Mouse (Mus musculus) cerebellum, postnatal 36 days (tissue): Measurements from ENCODE around the gene Slc2a6.

Experiments used
- DNase-seq, 2 experiments: peaks; one replicate each; pipeline ENCODE4 v3.0.0; 2021 to 2022; ENCODE audit warnings: mixed read lengths in 2 of 2

Slc2a6 gene

GRCm38 (mm10) chr2:27032361-27032760, 4.6 kb upstream of the Slc2a6 start:
- DNase-seq: no peak

DNA sequence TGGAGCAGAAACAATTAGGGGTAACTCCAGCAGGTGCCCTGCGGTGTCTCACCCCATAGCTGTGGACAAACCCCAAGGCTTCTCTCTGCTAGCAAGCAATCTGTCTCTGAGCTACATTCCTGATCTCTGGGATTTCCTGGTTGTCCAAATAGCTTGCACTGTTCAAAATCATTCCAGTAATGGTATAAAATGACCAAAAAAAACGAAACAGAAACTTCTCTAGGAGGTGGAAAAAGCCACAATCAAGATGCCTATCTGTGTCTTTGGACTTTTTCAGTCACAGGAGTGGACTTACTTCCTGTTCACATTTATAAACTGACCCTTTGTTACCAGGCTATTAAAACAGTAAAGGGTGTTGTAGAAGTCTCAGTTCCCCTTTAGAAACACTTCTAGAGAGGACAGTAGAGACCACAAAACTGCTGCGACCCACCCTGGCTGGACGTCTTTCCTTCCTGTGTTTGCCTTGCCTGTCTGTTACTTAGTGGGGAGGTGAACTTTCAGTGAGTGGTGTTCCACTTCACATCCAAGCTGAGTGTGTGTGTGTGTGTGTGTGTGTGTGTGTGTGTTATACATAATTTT, 728 bp upstream of the Slc2a6 start:
- DNase-seq: no peak

DNA sequence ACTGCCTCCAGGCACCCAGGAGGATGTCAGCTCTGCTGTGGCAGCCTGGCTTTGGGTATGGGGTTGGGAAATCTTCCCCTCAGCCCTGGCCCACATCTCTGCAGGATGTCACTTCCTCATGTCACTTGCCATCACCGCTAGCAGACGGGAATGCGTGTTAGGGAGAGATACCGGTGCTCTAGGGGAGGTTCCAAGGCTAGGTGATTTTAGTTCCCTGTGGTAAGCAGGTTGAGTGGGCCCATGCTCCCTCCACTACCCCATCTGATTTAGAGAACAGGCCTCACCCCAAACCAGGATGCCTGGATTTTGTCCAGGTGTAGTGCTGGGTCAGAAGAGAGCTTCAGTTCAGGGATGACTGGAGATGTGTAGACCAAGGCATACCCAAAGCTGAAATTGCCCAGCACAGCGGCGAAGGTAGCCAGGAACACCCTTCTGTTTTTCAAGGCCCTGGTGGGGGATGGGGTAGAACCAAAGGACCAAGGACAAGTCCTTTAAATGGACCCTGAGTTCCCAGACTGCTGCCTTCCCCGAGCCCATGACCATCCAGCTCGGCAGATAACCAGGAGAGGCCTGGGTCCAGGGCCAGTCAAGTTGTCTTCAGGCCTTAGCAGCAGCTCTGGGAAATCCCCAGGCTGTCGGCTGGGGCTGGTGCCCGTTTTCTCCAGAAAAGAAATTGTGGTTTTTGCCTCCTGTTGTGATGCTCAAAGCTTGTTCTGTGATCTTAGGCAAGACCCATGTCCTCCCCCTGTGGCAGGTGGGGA, 761 bp downstream of the Slc2a6 start:
- peak in 1 of 2 experiments; percentile 38 for DNase-seq

GRCm38 (mm10) chr2:27026332-27026731, 1.5 kb downstream of the Slc2a6 start:
- no peak for DNase-seq

GRCm38 (mm10) chr2:27025545-27025944, 2.3 kb downstream of the Slc2a6 start:
- DNase-seq: no peak

- peak in 1 of 2 experiments; percentile 13 for DNase-seq
Measured at GRCm38 (mm10) chr2:27024136-27024535, 3.7 kb downstream of the Slc2a6 start.

DNA sequence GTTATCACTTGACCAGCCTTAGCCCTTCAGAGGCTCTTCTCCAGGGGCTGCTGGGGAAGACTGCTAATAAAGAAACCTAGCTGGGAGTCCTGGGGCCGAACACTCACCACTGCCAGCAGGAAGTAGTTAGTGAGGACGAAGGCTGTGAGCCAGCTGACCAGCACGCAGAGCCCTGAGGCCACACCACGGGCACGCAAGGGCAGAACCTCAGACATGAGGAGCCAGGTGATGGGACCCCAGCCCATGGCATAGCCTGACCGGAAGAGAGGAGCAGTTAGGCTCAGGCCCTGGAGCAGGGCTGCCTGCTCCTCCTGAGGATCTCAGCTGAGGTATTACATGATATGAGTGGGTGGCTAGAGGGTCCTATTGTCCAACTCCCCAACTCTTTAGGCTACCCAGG, 5.2 kb downstream of the Slc2a6 start:
- no peak for DNase-seq

GRCm38 (mm10) chr2:27021103-27021502, 6.7 kb downstream of the Slc2a6 start:
- DNase-seq: no peak

DNA sequence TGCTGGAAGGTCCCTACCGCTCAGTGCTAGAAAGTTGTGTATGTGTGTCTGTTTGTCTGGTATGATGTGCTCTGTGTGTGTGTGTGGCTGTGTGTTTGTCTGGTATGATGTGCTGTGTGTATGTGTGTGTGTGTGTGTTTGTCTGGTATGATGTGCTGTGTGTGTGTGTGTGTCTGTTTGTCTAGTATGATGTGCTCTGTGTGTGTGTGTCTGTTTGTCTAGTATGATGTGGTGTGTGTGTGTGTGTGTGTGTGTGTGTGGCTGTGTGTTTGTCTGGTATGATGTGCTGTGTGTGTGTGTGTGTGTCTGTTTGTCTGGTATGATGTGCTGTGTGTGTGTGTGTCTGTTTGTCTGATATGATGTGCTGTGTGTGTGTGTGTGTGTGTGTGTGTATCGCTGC, 8.3 kb downstream of the Slc2a6 start:
- DNase-seq: no peak

DNA sequence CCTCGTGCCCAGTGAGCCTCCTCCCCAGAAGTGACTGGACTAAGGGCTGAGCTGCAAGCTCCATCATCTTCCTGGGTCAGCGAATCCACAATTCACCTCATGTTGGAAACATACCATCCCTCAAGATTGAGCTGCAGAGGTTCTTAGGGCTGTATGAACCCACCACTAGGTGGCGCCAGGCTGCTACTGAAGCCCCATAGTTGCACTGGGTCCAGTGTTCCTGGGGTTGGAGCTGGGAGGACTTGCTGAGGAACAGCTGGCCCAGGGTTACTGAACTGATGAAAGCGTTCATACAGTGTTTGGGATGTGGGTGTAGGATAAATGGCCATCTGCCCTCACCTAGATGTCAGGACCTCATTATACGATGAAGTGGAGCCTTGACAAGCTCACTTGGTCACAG, 10.0 kb downstream of the Slc2a6 start:
- DNase-seq: peak; percentile 74 to 78

DNA sequence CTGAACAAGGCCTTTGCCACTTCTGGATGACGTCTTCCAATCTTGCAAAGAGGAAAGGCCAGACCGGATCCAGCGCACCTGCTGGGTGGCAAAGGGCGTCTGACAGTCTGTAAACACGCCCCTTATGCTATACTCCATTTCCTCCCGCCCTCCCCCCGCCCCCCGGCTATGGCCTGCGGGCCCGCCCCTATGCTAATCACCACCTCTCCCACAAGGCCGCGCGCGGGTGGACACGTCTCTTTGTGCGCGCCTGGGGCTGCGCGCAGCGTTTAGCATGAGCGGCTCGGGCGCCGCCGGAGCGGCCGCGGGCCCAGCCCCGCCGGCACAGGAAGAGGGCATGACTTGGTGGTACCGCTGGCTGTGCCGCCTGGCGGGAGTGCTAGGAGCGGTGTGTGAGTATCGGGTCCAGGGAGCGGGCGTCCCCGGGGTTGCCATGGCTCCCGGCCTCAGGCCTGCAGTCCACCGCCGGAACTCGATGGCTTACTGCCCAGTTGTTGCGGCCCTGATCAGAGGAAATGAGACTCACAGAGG, 18.0 kb downstream of the Slc2a6 start, which contains the start of gene Cacfd1:
Gene Cacfd1, plus strand, starts transcription at position 213 of the 531 bp plus-strand sequence.
- DNase-seq: peak; percentile 83 to 88

DNA sequence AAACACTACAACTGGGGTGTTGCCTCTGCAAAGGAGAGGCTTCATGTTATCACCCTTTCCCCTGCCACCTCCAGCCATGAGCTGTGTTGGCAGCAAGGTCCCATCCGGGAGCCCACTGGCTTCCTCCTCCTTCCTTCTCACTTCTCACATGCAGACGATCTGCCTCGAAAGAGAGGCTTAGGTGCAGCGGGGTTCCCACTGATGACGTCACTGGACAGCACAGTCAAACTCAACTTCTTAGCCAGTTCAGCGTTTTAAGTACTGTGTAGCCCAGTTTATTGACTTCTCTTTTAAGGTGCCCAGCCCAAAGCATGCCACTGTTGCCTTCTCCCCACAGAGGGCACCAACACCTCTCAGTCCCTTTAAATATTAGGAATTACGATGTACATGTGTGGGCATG, 20.1 kb downstream of the Slc2a6 start:
- no peak for DNase-seq

GRCm38 (mm10) chr2:27006255-27006654, 21.5 kb downstream of the Slc2a6 start:
- DNase-seq: no peak

DNA sequence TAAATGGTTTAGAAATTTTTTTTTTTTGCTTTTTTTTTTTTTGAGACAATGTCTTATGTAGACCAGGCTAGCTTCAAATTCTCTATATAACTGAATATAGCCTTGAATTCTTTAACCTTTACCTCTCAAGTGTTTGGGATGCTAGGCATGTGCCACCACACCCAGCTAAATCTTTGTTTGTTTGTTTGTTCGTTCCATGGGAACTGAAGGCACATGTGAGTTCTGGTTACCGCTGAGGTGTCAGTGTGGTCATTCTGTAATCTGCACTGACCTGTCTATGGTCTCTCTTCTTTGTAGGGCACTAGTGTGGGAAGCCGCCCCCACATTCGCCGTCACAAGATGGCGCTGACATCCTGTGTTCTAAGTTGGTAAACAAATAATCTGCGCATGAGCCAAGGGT, 29.8 kb downstream of the Slc2a6 start:
- no peak for DNase-seq

DNA sequence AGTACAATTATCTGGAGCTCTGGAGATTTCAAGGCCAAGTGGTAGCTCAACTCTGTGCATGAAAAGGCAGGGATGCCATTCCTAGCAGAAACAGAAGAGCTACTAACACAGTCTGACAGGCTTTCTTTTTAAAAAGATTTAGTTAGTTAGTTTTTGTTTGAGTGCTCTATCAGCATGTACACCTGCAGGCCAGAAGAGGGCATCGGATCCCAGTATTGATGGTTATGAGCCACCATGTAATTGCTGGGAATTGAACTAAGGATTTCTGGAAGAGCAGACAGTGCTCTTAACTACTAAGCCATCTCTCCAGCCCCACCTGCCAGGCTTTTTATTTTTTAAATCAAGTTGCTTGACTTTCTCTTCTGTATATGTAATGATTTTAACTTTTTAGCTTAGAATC, 30.3 kb downstream of the Slc2a6 start:
- DNase-seq: no peak

GRCm38 (mm10) chr2:26993936-26994335, 33.9 kb downstream of the Slc2a6 start:
- DNase-seq: no peak

DNA sequence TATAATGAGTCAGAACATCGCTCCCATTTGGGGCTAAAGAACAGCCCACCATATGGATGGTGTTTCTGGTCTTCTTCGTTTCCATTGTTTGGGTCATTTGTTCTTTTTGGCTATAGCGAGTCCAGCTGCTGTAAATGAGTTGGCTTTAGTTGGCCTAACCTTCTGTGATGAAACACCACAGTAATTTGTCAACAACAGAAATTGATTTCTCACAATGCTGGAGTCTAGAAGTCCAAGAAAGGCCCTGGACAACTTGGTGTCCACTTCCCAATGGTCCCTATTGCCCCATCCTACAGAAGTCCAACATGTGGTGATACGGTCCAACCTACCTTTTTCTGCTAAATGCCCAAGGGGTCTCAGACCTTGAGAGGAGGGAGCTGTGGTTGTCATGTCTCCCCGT, 43.2 kb downstream of the Slc2a6 start:
- DNase-seq: no peak

DNA sequence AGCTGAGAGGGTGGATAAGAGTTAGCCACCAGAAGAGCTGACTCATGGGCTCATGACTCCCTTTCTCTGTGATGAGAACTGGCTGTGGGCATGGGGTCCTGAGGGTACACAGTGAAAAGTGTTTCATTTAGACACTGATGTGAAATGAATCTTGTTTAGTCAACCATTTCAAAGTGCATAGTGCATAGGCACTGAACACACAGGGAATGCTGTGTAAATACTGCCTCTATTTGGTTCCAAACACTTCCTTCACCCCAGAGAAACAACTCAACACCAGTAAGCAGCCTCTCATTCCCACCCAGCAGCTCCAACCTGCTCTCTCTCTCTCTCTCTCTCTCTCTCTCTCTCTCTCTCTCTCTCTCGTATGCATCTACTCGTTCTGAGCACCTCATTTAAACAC, 43.6 kb downstream of the Slc2a6 start:
- no peak for DNase-seq

DNA sequence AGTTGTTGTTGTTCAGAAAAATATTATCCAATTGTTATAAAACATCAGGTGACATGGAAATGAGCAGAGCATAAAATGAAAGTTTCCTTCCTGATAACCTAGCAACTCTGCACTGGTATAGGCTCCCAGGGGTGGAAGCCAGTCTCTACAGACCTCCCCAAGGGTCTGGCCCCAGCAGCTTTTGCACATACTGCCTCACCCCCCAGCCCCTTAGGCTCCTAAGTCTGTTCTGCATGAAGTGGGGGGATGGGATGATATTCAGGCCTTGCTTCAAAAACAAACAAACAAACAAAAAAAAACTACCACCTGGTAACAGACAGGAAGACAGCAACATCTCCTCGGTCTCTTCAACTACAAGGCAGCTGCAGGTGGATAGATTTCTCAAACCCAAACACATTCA, 47.4 kb downstream of the Slc2a6 start:
- DNase-seq: no peak

DNA sequence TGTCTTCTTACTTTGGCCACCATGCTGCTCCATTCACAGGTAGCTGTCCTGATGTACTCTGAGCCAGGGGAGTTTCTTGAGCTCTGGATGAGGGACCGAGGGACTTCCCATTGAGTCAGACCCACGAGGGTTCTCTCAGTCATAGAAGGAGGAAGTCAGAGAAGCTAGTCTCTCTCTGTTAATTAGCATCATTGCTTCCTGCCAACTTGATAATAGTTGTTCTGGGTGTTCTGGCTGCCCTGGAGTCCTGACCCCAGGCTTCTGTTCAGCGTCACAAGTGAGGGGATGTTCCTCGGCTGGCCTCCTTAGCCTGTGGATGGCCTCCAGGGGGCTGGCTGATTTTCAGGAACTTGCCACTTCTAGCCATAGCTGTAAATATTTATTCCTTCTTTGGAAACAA, 53.8 kb downstream of the Slc2a6 start:
- no peak for DNase-seq

- no peak for DNase-seq
Measured at GRCm38 (mm10) chr2:26973116-26973515, 54.7 kb downstream of the Slc2a6 start, which contains the start of gene Adamts13. Gene Adamts13 (plus strand): TSS chr2:26973416.
